Mouse (Mus musculus): ENCODE data around the gene Krt75.

DNA sequence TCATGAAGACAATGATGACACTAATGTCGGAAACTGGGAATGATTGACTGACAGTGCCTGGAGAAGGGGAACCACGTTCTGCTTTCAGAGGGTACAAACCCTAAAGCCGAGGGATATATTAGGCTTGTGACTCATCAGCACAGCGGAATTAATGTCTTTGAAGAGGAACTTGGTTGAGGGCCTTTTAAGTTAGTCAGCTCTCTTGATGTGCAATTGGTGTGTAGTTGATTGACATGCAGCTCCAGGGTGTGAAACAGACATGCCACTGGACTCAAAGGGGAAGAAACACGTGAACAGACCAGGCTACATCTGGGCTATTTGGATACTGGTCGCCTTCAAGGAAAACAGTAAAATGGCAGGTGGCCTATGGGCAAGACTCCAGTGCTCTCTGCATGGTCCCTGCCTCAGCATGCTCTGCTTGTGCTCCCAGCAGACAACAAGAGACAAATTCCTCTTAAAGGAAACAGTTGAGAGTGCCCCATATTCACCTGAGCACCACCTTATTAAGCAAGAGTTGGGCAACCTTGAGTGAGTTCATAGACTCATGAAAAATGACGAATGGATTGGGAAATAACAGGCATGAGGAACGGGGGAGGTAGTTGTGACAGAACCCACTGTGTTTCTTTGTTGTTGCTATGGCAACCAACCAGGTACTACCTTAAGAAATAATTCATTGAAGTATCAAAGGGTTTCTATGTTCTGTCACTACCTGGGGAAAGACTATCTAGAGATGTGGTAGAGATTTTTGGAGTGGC, 9.7 kb upstream of the Krt75 start:
- no peak for TF ChIP-seq USF1 (IDR thresholded peaks at IDR 0.05; ENCODE audit: low read depth)
- no peak for TF ChIP-seq CEBPB (IDR thresholded peaks at IDR 0.05; ENCODE audit: low read depth)
- TF ChIP-seq CTCF (IDR thresholded peaks at IDR 0.05; ENCODE audit: control insufficient read depth, insufficient read depth, insufficient read length): no peak
- TF ChIP-seq MYOG (IDR thresholded peaks at IDR 0.05; ENCODE audit: control insufficient read depth, extremely low read depth, insufficient read length): no peak
- no peak for TF ChIP-seq MYOD1 (IDR thresholded peaks at IDR 0.05; ENCODE audit: control insufficient read depth, insufficient read length, low read depth)
- TF ChIP-seq MAX (IDR thresholded peaks at IDR 0.05): no peak
